Mouse (Mus musculus) liver, adult 2 months (tissue): Measurements from ENCODE around the gene Syngr2. TPM values are rescaled to one million over a fixed set of nuclear protein-coding genes. Genes with fewer than 3 reads are reported as not detected.
"Not testable (repeated sequence)": the region's sequence is repeated elsewhere in the genome, so short reads cannot be mapped to it uniquely, and the experiment has no call there.

Experiments used
- DNase-seq: peaks from one replicate; pipeline ENCODE4 v3.0.0-alpha.2; 2011; ENCODE audit warnings: low read depth, low spot score; ENCODE audit errors: extremely low read depth
- H3K27ac ChIP-seq: fragments of 200-500 bp; replicated peaks from 2 replicates; pipeline ENCODE4 v1.5.1; 2012; ENCODE audit warnings: low read depth, mild to moderate bottlenecking, control low read depth, inconsistent platforms, low read length; ENCODE audit not compliant: insufficient read depth
- H3K27me3 ChIP-seq: fragments of 200-500 bp; 2 replicates; pipeline ENCODE4 v1.6.1; 2012; ENCODE audit warnings: mild to moderate bottlenecking, moderate library complexity, low read length, inconsistent platforms; ENCODE audit not compliant: control insufficient read depth, insufficient read depth
- H3K36me3 ChIP-seq: fragments of 200-500 bp; 2 replicates; pipeline ENCODE4 v1.6.1; 2012; ENCODE audit warnings: low read length, inconsistent platforms; ENCODE audit not compliant: control insufficient read depth, insufficient read depth
- H3K4me1 ChIP-seq: fragments of 200-500 bp; 2 replicates; pipeline ENCODE4 v1.6.1; 2011; ENCODE audit warnings: low read length; ENCODE audit not compliant: control insufficient read depth, insufficient read depth
- H3K4me3 ChIP-seq: fragments of 200-500 bp; 2 replicates; pipeline ENCODE4 v1.5.1; 2011; ENCODE audit warnings: low read depth, mild to moderate bottlenecking, control low read depth, low read length, moderate library complexity; ENCODE audit not compliant: insufficient read depth
- H3K79me2 ChIP-seq: fragments of 200-500 bp; 2 replicates; pipeline ENCODE4 v1.6.1; 2012; ENCODE audit warnings: inconsistent platforms, mild to moderate bottlenecking, low read length, moderate library complexity; ENCODE audit not compliant: control insufficient read depth, insufficient read depth
- H3K9ac ChIP-seq: fragments of 200-500 bp; 2 replicates; pipeline ENCODE4 v1.6.1; 2012; ENCODE audit warnings: low read depth, mild to moderate bottlenecking, control low read depth, inconsistent platforms, low read length
- CTCF ChIP-seq: fragments of 200-500 bp; IDR thresholded peaks from 2 replicates; pipeline ENCODE4 v1.5.1; 2011; ENCODE audit warnings: low read depth, low read length, control low read depth
- POLR2A ChIP-seq: fragments of 200-500 bp; IDR thresholded peaks from 2 replicates; pipeline ENCODE4 v1.6.1; 2011; ENCODE audit warnings: low read length, control low read depth; ENCODE audit not compliant: insufficient read depth; ENCODE audit errors: extremely low read depth
- WGBS: fragments of 180-500 bp; shearing (Covaris S2); methylation state at CpG from one replicate; pipeline ENCODE4 v1.1.7; 2018; 5-methylcytosine and 5-hydroxymethylcytosine counted together
- polyA plus RNA-seq: library from polyadenylated mRNA; depleted of rRNA; stranded (reverse); fragments of >200 nt; gene quantifications from 2 replicates; pipeline ENCODE4 v1.2.3, GENCODE M21; 2012
- total RNA-seq: library from RNA; depleted of rRNA; stranded (reverse); fragments of >200 nt; gene quantifications from 2 replicates; pipeline ENCODE4 v1.2.3, GENCODE M21; 2014

Syngr2 gene
- total and polyA plus RNA-seq, 2 experiments: 37.9 to 124 TPM

- H3K36me3 ChIP-seq: no peaks in the 10 kb centered on the region
- WGBS: 95% methylated on average over 6 of the region's 6 CpGs
- peaks cover 6% of the 10 kb centered on the region; the same call in 1 of the 2 replicates for H3K4me1 ChIP-seq
Observed at GRCm38 (mm10) chr11:117806781-117807180, 2.7 kb upstream of the Syngr2 start.

GRCm38 (mm10) chr11:117810401-117811046 lies 1.1 kb downstream of the Syngr2 start:
- under 1% methylated on average over 21 of the region's 21 CpGs for WGBS
- H3K79me2 ChIP-seq: peaks cover 23% of the 10 kb centered on the region
- TF ChIP-seq POLR2A (peak; percentile 52; the same call in 1 of the 2 replicates), CTCF (peak; percentile 68)
- peak overlapping the region; percentile 70 for H3K27ac ChIP-seq
- H3K27me3 ChIP-seq: no peaks in the 10 kb centered on the region
- H3K9ac ChIP-seq: peak overlapping the region; percentile 95
- peak; percentile 87 for DNase-seq
- peaks cover 10% of the 10 kb centered on the region; the same call in 1 of the 2 replicates for H3K4me1 ChIP-seq
- H3K4me3 ChIP-seq: peak overlapping the region; percentile 83
- no peaks in the 10 kb centered on the region for H3K36me3 ChIP-seq

More at GRCm38 (mm10) chr11:117806781-117807180, 2.7 kb upstream of the Syngr2 start:
- no peak overlapping the region for H3K9ac ChIP-seq
- peaks cover 9% of the 10 kb centered on the region; the same call in 1 of the 2 replicates for H3K79me2 ChIP-seq
- no peaks in the 10 kb centered on the region for H3K27me3 ChIP-seq
- no peak for DNase-seq
- TF ChIP-seq POLR2A (no peak), CTCF (no peak)
- H3K4me3 ChIP-seq: no peak overlapping the region
- H3K27ac ChIP-seq: no peak overlapping the region

GRCm38 (mm10) chr11:117813867-117814266 lies 4.4 kb downstream of the Syngr2 start:
- H3K36me3 ChIP-seq: peaks cover 4% of the 10 kb centered on the region; the same call in 1 of the 2 replicates

GRCm38 (mm10) chr11:117814704-117815366 lies 5.4 kb downstream of the Syngr2 start:
- Histone ChIP-seq H3K4me3 (no peak overlapping the region), H3K27me3 (no peaks in the 10 kb centered on the region), H3K9ac (no peak overlapping the region), H3K4me1 (peaks cover 14% of the 10 kb centered on the region), H3K27ac (no peak overlapping the region), H3K79me2 (peaks cover 27% of the 10 kb centered on the region), H3K36me3 (peaks cover 4% of the 10 kb centered on the region; the same call in 1 of the 2 replicates)
- TF ChIP-seq CTCF (no peak), POLR2A (no peak)
- no peak for DNase-seq
- 30% methylated on average over 6 of the region's 6 CpGs for WGBS

More at GRCm38 (mm10) chr11:117813867-117814266, 4.4 kb downstream of the Syngr2 start:
- H3K4me1 ChIP-seq: peaks cover 11% of the 10 kb centered on the region; the same call in 1 of the 2 replicates
- H3K4me3 ChIP-seq: no peak overlapping the region
- no peak overlapping the region for H3K27ac ChIP-seq
- DNase-seq: no peak
- H3K27me3 ChIP-seq: no peaks in the 10 kb centered on the region
- 11% methylated on average over 5 of the region's 5 CpGs for WGBS
- no peak overlapping the region for H3K9ac ChIP-seq
- TF ChIP-seq CTCF: no peak
- no peak for TF ChIP-seq POLR2A
- H3K79me2 ChIP-seq: peaks cover 27% of the 10 kb centered on the region

GRCm38 (mm10) chr11:117815850-117816249 lies 6.4 kb downstream of the Syngr2 start:
- not testable (repeated sequence) for H3K27ac ChIP-seq, H3K9ac ChIP-seq
- WGBS: 92% methylated on average over 9 of the region's 9 CpGs

More at GRCm38 (mm10) chr11:117815850-117816249, 6.4 kb downstream of the Syngr2 start:
- Histone ChIP-seq H3K4me1 (peaks cover 12% of the 10 kb centered on the region), H3K79me2 (peaks cover 24% of the 10 kb centered on the region)
- not testable (repeated sequence) for H3K36me3 ChIP-seq, H3K4me3 ChIP-seq, H3K27me3 ChIP-seq, DNase-seq
